Mouse (Mus musculus) lung, postnatal 25 days (tissue): ENCODE data around the gene Slc37a3.
A peak's percentile ranks its signal among the peaks of the same experiment; 100 is the strongest.

ENCODE experiments used
- DNase-seq: peaks from one replicate; pipeline ENCODE4 v3.0.0; 2022; ENCODE audit warnings: low spot score

Gene Slc37a3

GRCm38 (mm10) chr6:39319061-39319761, 58.3 kb downstream of the Slc37a3 start:
- peak; percentile 43 for DNase-seq

- no peak for DNase-seq
Measured at GRCm38 (mm10) chr6:39318631-39319010, 58.9 kb downstream of the Slc37a3 start.

- no peak for DNase-seq
Measured at GRCm38 (mm10) chr6:39317854-39318630, 59.4 kb downstream of the Slc37a3 start.

GRCm38 (mm10) chr6:39316089-39316488, 61.4 kb downstream of the Slc37a3 start:
- peak; percentile 57 for DNase-seq

GRCm38 (mm10) chr6:39314461-39314860, 63.0 kb downstream of the Slc37a3 start:
- DNase-seq, result no peak

GRCm38 (mm10) chr6:39311786-39312185, 65.7 kb downstream of the Slc37a3 start:
- no peak for DNase-seq

GRCm38 (mm10) chr6:39304371-39304874, 73.1 kb downstream of the Slc37a3 start:
- no peak for DNase-seq

GRCm38 (mm10) chr6:39301484-39301883, 76.0 kb downstream of the Slc37a3 start:
- no peak for DNase-seq

- no peak for DNase-seq
Measured at GRCm38 (mm10) chr6:39297079-39297478, 80.4 kb downstream of the Slc37a3 start.

- DNase-seq, result no peak
Measured at GRCm38 (mm10) chr6:39296474-39296873, 81.0 kb downstream of the Slc37a3 start.

- no peak for DNase-seq
Measured at GRCm38 (mm10) chr6:39295727-39296411, 81.6 kb downstream of the Slc37a3 start.

GRCm38 (mm10) chr6:39289721-39290120, 87.8 kb downstream of the Slc37a3 start:
- DNase-seq, result peak; percentile 16

- DNase-seq, result no peak
Measured at GRCm38 (mm10) chr6:39287782-39288181, 89.7 kb downstream of the Slc37a3 start.

GRCm38 (mm10) chr6:39286732-39287083, 90.8 kb downstream of the Slc37a3 start:
- no peak for DNase-seq

GRCm38 (mm10) chr6:39286053-39286731, 91.3 kb downstream of the Slc37a3 start:
- DNase-seq, result no peak

- DNase-seq, result no peak
Measured at GRCm38 (mm10) chr6:39284836-39285235, 92.6 kb downstream of the Slc37a3 start.
